Mouse (Mus musculus) adrenal gland, postnatal 4 days (tissue): Measurements from ENCODE around the gene Immp2l. TPM values are rescaled to one million over a fixed set of nuclear protein-coding genes. Genes with fewer than 3 reads are reported as not detected.
"Not testable (repeated sequence)": the region's sequence is repeated elsewhere in the genome, so short reads cannot be mapped to it uniquely, and the experiment has no call there.

Experiments used
- DNase-seq, 2 experiments: peaks; one replicate each; pipeline ENCODE4 v3.0.0; 2021 to 2022; ENCODE audit warnings: low spot score in 2 of 2, mixed read lengths in 2 of 2
- total RNA-seq, 2 experiments: library from RNA; stranded (reverse); gene quantifications; 2 replicates each; pipeline ENCODE4 v1.2.3; 2021

Gene Immp2l
- total RNA-seq, 2 experiments from 2014 or later = 8.6 to 9.8 TPM

DNA sequence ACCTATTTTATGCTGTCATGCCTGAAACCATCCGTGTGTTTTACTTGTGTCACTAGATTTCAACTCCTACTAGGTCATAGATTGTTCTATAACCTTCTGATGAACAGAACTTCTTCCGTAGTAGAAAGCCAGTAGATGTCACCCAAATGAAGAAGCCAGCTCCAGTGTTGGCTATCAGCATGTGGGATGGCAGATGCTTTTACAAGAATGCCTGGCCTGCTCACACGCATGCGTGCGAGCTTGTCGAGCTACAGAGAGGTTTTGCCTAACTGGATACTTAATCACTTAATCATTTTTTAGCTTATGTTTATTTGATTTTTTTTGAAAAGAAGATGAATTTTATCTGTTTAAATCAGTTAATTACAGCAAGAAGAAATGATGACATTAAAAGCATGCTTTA is 805.6 kb downstream of the Immp2l start:
- no peak for DNase-seq

DNA sequence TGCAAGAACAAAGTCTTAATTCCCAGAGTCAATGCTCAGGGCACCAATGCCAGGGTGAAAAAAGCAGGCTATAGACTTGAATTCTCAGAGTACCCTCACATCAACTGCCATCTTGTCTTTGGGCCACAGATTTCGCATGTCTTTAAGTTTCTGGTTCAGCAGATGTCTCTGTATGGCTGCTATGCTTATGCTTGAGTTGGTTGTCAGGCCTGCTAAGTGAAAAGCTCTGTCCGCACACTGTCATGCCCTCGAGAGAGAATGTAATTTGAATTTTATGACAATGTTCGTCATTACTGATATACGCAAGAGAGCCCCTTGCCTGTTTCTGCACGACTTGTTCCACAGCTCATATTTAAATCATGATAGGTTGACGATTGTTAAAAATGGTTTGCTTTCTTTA is 807.8 kb downstream of the Immp2l start:
- DNase-seq = no peak

DNA sequence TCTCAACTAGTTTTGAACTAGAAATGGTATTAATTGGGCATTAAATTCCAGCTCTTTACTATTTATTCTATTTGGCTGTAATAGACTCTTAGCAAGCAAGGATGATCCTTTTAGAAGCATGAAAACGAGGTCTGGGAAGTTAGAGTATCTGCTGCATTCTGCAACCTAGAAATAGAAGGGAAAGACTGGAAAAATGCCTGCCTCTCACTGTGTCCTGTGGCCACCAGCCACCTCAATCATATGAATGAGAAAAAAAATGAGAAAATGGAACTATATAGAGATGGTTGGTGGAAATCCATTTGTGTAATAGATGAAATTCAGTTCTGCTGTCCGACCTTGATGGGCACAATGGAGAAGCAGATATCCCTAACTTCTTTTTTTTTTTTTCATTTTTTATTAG is 810.8 kb downstream of the Immp2l start:
- no peak for DNase-seq

DNA sequence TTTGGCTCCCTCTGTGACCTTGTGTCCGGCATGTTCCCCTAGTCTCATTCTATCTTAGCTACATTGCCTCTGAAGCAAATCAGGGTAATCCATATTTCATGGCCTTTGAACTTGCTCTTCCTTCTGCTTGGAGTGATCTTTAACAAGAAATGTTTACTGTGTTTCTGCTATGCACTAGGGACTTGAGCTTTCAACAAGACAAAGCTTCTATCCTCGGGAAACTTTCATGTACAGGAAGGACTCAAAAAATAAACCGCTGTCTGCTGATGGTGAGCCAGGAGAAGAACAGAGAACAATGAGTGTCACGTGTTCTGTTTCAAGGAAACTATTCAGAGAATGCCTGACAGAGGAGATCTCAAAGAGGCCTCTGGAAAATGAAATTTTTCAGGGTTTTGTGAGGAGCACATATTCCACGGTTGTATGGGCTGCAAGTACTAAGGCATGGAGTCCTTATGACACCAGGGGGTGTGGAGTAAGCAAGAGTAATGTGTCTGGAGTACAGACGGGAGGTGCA is 814.5 kb downstream of the Immp2l start:
- DNase-seq = no peak

DNA sequence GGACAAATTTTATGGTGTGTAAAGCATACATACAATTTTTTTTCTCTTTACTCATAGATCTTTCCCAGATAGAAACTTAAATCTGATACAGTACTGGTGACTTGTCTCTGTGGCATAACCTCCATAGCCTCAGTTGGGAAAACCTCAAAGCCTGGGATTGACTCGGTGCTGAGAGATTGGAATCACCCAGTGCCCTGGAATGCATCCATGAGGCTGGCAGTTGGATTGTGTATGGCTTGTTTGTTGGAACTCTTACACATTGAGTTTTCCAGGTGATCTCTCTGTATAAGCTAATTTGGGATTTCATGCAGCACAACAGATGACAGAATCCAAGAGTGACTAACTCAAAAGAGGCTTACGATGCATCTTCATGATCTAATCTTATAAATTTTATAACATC is 815.4 kb downstream of the Immp2l start:
- no peak for DNase-seq

DNA sequence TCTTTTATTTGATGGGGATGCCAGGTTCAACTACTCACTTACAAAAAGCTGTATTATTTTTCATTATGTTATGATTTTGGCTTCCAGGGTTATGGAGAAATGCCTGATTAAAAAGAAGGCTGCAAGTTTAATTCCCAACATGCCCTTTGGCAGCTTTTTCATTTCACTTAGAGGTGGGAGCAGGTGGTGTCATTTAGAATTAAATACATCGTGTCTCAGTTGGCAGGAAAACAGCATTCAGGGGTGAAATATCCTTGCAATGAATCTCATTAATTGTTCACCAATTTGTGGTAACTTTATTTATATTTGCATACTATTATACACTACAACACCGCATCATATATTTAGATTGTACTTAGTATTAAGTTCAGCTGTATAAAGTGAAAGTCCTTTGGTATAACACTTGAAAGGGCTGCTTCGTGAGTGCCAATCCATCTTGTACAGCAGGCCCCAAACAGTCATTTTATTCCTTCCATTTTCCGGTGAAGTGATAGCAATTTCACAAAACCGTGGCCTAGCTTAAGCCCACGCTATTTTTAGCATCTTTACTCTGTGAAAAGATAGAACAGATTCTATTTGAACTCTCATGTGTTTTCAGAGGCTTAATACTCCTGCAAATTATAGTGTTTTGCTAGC is 818.9 kb downstream of the Immp2l start:
- no peak for DNase-seq

DNA sequence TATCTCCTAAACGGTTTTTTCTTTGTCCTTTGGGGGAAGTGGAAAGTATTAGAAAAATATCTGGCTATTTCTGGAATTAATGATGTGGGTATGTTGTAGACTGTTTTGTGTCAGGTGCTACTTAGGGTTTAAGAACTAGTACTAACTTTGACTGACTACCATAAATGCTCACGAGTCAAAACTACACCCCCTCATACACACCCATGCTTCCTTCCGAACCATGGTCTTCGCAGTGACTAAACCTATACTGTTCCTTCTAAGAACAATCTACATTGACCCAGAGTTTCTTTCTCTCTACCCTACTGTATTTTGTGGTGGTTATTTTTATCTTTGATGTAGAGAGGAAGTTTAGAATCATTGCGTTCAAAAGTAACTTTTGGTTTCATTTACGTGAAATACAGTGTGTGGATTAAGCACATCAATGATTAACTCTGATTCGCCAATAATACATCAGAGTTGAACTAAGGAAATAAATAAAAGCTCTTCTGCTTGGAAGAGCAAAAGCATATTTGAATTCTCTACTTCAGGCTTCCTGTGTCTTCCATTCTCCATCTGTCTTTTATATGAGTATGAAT is 828.1 kb downstream of the Immp2l start:
- DNase-seq = no peak

DNA sequence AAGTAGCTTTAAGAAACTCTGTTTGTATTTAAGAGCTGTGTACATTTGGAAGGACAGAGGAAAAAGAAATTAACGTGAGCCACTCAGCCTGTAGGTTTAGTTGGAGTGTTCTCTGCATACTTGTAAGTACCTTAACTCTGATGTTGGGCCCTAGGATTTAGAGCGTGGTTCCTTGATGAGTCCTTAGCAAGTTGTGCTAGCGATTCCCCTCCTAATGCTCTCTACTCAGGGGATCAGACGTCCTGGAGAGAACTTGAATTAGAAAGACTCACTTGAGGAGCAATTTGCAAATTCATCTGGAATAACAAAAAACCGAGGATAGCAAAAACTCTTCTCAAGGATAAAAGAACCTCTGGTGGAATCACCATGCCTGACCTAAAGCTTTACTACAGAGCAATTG is 835.8 kb downstream of the Immp2l start:
- not testable (repeated sequence) for DNase-seq

DNA sequence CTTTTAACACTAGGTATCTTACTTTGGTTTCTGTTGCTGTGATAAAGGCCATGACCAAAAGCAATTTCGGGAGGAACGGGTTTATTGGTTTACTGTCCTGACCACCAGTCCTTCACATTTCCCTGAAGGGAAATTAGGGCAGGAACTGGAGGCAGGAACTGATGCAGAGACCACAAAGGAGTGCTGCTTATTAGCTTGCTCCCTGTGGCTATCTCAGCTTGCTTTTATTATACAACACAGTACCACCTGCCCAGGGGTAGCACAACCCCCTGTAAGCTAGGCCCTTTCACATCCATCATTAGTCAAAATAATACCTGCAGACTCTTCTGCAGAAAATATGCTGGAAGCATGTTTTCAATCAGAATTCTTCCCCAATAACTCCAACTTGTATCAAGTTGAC is 844.4 kb downstream of the Immp2l start:
- DNase-seq = no peak

DNA sequence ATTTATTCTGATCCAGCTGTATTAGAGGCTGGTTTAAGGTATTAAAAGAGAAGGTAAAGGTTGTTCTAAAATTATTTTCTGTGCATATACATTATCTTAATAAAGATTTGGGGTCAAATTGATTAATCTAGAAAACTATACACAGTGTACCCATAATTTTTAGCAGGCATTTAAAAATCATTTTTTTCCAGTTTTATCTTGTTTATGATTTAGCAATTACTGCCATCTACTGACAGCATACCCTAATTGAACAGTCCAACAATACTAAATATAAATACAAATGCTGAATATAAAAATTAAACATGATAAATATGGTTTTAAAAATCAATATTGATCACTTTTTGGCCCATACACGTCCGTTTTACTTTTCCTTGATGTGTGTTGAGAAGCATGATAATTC is 850.1 kb downstream of the Immp2l start:
- no peak for DNase-seq

DNA sequence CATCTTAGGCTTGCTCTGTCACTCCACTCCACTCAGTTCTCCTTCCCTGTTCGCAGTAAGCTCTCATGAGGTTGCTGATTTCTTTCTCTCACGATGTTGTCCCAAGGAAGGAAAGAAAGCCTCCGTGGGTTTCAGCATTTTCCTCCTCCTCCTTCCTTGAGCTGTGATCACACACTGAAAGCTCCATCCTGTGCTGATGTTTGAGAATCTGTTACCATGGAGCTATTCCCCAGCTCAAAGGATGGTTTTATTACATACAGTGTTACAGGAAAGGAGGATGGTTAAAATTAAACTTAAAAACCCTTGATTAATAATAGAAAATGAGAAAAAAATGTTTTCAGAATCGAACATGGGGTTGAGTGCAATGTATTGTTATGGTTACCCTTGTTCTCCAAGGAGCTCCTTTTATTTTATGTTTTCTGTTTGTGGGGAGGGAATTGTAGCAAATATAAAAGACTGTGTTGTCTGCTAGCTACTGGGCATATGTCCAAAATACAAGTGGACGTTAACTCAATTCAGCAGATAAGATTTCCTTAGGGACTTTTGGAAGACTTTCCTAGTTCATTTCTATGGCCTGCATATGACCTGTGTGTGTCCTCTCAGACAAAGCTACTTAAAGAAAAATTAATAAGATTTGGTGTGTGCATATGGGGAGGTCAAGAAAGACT is 853.5 kb downstream of the Immp2l start:
- no peak for DNase-seq

DNA sequence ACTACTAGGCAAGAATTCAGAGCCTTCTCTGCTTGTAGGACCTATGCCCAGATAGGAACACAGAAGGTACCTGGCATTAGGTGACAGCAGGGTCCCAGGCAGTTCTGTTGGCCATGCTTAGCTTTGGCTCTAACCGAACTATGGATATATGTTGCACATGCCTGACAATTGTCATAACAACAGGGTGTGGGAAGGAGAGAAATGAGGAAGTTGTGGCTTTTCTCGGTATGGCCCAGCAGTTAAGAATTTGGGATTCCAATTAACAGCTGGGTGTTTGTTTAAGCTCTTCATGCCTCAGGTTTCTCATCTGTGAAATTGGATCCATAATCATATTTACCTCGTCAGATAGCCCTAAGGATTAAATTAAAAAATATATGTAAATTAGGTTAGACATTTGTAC is 854.6 kb downstream of the Immp2l start:
- DNase-seq = no peak

DNA sequence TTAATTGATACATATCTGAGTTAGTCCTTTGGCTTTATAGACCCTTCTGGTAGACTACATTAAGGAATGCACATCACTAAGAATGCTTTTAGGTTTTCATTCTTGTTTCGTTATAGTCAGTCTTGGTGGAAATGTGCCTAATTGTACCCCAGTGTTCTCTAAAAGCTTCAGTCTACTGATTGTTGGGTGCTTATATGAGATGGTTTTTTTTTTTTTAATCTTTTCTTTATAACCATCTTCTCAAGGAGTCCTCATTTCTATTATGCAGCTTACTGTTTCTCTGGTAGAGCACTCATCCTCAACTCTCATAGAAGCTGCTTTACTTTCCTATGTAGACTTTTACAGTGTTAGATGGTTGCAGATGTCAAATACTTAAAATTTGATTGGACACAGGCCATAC is 855.1 kb downstream of the Immp2l start:
- no peak for DNase-seq

DNA sequence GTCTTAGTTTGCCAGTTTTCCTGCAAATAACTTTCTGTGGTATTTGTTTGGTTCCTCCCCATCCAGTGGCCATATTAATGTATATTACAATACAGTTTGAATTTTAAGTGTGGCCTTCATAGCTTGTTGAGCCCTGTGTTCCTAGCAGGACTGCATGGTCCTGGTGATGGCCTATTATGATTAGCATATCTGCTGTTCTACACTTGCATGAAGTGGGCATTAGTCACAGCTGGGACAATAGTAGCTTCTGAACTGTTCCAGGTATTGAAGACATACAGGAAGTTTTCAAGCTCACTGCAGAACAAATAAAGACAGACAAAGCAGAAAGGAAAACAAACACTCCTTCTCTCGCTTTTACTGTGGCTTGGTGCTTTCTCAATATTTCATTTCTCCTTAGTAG is 855.5 kb downstream of the Immp2l start:
- DNase-seq = no peak

DNA sequence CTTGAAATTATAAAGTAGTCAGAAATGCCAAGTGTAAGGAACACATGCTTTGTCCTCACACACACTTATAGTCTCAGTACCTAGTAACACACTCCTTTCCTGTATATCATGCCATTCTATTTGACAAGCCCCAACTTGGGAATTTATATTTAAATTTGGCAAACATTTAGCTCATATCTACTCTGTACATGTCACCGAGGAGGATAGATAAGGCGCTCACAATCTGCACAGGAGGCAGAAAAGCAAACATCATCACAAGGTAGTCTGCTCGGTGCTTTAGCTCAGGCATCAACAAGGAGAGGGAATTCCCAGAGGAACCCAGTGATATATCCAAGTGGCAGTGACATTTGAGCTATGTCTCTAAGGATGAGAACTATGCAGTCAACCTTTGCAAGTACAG is 856.9 kb downstream of the Immp2l start:
- DNase-seq = no peak

DNA sequence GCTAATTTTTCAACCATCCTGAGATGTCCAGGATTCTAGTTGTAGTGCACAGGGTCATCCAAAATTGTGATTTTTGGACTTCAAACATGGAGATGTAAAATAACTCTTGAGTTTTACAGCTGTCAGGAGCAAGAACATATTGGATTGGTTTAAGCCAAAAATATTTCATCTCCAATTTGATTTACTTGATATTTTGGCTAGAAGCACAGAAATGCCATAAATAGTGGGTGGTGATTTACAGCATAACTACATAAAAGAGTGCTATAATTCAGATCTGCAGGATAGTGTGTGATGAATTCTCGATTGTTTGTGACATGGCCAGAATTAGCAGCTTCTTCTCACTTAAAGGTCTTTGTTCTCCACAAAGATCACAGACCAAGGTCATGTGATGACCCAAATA is 884.1 kb downstream of the Immp2l start:
- no peak for DNase-seq

DNA sequence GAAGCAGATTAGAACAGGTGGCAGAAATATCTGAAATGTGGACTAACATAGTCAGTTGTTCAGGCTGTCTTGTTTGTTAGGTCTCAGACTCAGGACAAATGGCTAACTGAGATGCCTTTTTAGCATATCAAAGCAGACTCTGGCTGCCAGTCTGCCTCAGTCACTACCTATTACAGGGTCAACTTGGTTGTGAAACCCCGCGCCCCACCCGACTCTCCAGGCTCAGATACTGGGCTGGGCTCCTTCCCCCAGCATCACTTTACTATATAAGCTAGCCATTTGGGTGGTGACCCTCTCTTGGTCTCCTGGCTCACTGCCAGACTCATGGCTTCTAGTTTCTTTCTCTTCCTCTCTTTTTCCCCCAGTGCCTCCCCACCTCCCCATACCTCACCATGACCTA is 887.7 kb downstream of the Immp2l start:
- no peak for DNase-seq

DNA sequence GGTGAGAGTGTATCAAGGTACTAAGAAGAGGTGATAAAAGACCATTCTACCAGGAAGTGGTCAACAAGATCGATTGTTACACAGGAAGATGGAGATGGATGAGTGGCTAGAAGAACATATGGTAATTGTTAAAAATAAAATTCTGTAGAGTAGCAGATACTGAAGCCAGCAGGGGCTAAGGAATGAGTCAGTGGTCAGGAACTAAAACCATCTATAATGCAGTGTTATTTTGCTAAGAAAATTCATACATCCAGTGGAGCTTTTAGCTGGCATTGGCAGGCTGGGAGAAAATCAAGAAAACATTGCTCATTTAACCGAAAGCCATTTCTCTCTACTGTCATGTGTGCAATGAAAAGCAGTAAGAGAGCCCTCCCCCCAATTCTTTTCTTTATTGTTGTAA is 913.9 kb downstream of the Immp2l start:
- DNase-seq = no peak

DNA sequence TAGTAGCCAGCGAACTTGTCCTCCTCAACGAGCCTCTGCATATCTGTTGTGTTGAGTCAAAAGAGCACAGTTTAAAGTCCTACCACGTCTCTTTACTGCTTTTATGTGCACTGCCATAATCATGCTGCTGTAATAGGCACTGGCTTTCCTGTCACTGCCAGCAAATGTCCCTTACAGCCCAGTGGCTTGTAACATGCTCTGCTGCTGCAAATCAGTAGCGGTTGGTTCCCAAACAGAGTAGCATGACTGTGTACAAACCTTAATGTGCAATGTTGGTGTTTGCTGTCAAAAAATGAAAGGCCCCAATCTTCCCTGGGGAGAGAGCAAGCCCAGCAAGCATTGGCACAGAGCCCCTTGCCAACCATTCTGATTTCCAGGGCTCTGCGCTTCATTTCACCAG is 918.0 kb downstream of the Immp2l start:
- DNase-seq = no peak

DNA sequence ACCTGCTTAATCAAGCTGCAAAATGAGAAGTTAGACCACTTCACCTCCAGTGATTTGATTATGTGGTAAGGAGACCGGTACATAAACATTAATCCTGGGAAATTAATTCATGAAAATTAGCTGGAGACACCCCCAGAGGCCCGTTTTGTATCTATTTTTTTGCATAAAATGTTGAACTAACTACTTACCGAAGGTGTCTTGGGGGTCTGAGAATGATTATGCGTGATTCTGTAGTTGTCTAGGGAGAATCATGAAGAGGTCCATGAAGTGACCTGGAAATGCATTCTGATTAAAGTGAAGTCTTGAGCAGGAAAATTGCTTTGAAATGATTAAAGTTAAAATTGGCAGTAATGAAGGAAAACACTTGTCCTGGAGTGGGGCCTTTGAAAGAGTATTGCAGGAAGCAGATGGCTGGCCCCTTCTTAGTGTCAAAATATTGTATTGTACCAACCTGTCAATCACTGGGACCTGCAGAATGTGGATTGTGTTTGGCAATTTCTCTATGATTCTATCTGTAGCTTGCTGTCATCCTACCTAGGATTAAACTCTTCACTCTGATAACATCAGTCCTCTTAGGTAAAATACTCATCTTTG is 920.3 kb downstream of the Immp2l start:
- DNase-seq = no peak

DNA sequence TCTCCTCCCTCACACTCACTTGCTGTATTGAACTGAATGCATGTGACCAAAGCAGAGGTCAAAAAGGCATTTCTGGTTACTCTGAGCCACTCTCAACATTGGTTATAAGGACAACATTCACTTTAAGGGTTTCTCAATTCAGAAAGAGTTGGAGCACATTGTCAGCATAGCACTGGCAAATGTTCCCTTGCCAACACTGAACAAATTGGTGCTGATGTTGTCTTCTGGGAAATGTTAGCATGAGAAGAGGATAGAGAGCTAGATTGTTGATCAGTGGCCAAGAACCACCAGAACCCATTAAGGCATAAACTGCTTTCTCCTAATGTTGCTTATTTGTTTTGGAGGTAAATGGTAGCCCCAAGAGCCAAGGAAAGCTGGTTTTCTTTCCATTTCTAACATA is 922.6 kb downstream of the Immp2l start:
- no peak for DNase-seq

DNA sequence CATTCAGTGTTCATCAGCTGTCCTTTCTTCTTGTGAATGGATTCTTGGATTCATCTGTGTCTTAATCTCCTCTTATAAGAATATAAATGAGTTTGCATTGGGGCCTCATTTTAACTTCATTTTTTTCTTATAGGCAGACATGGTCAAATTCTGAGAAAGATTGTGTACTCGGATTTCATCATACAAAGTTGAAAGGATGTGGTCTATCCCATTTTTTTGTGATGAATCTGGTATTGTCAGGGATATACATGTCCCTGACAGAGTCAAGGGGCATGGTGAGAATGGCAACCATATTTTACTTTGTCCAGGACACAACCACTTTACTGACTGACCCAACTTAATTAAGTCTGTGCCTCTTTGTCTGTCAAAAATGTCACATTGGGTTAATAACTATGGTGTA is 925.5 kb downstream of the Immp2l start:
- no peak for DNase-seq
